Mouse (Mus musculus): ENCODE results near the gene Tmem219.
A peak's percentile ranks its signal among the peaks of the same experiment; 100 is the strongest.

Gene Tmem219

GRCm38 (mm10) chr7:126867534-126867933 lies 55.2 kb downstream of the Tmem219 start:
- DNase-seq (ENCODE audit: inconsistent age in 2 of 2, low spot score in 1 of 2), result no peak

DNA sequence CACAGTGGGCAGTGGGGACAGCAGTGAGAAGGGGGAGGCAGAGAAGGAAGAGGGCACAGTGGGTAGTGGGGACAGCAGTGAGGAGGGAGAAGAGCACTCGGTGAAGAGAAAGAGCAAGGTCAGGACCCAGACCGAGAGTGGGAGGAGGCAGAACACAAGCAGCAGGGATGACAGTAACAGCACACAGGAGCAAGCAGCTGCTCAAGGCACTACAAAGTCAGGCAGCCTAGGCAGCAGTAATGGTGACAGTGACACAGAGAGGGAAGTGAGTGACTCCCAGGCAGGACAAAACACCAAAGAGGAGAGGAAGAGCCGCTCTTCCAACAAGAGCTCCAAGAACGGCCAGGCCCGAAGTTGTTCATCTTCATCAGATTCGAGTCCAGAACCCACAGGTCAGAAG lies 58.9 kb downstream of the Tmem219 start:
- no peak for DNase-seq (ENCODE audit: inconsistent age in 2 of 2, low spot score in 1 of 2)

DNA sequence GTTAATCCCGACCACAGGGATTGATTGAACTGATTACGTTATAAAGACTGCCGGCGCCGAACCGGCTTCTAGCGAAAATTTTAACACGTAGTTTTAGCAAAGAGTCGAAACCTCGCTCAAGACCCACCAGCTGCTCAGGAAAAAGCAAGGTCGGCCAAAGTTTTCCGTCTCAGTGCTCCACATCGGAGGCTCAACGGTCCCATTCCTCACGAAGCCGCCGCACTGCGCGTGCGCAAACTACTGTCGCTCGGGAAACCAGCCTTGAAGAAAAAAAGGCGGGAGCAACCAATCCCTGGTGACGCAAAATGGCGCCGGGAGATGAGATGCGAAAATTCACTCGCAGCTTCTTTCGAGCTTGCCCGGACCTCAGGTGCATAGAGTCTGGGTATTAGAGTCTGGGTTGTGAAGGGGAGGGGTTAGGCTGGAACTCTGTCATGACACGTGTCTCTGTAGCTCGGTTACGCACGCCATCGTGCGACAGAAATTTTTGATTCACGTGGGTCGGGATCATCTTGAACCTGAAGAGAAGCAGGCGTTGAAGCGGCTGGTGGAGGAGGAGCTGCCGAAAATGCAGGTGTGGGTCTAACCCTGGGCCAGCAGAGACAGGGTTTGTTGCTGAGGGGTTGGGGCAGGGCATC lies 60.5 kb downstream of the Tmem219 start, which contains the start of gene Ino80e:
TSS of gene Ino80e (minus strand) at position 231 of the 638 bp plus-strand sequence.
- peak; percentile 94 to 98 for DNase-seq (ENCODE audit: inconsistent age in 2 of 2, low spot score in 1 of 2)

DNA sequence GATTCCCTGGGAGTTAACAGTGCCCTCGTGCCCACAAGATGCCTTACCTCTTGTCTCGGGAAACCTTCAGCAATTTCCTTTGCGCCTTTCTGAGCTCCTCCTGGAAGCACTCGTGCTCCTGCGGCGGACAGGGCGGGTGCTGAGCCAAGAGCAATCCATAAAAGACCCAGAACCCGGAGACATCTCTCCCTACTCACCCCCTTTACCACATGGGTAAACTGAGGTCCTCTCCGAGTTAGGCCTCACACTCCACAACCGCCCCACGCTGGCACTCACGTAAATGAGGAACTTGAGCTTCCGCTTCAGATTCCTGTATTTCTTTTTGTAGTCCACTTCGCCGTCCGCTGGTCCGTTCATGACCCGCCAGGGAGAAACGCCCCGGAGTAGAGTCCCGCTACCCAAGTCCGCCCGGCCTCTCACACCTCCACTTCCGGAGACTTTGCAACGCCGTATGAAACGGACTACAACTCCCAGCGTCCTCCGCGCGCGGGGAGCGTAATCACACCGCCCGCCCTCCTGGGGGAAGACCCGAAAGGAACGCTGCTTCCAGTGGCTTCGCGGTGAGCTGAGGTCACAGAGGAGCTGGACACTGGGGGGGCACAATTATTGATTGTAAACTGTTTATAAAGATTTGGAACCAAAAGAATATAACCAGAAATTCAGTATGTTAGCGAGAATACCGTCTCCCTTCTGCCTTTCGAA lies 61.1 kb downstream of the Tmem219 start, which contains the start of gene Hirip3:
TSS of gene Hirip3 (plus strand) at position 544 of the 702 bp plus-strand sequence.
- peak; percentile 95 to 99 for DNase-seq (ENCODE audit: inconsistent age in 2 of 2, low spot score in 1 of 2)

DNA sequence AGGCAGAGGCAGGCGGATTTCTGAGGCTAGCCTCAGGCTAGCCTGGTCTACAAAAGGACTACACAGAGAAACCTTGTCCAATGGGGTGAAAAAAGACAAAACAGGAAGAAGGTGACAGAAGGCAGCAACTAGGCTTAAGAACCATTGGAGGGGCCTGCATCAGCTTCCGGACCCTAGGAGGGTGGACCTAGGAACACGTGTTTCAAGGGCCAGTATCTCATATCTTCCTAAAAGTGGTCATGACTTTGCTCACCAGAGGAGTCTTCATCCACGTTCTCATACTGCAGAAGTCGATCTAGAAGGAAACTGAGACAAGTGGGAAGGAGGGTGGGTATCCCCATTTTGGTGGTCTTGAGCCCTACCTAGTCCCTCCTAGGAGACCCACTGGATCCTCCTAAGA lies 61.7 kb downstream of the Tmem219 start:
- DNase-seq (ENCODE audit: inconsistent age in 2 of 2, low spot score in 1 of 2), result no peak

DNA sequence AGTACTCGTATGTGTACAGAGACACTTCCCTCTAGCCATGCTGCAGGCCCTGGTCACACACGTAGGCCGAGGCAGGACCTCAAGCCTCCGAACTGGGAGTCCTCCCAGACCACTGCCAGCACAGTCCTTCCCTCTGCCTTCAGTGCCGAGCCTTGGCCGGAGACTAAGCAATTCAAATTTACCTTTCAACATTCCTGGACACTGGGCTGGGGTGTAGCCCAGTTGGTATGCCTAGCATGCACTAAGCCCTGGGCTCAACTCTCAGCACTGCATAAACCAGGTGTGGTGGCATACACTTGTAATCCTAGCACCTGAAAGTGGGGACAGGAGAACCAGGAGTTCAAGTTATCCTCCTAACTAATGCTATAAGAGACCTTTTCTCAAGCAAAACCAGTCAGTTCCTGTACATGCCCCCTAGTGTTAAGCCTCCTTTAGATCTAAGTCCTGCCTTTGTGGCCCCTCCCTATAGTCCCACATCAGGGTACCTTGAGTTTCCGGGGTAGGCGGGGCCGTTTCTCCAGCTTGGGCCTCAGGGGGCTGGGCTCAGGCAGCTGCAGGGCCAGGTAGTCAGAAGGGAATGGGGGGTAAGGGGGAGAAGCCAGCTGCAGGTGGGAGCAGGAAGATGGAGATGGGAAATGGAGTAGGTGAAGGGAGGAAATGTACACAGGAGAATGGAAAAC lies 65.8 kb downstream of the Tmem219 start:
- no peak for DNase-seq (ENCODE audit: inconsistent age in 2 of 2, low spot score in 1 of 2)

GRCm38 (mm10) chr7:126855641-126856040 lies 67.1 kb downstream of the Tmem219 start:
- DNase-seq (ENCODE audit: inconsistent age in 2 of 2, low spot score in 1 of 2), result no peak

GRCm38 (mm10) chr7:126853454-126853853 lies 69.3 kb downstream of the Tmem219 start:
- DNase-seq (ENCODE audit: inconsistent age in 2 of 2, low spot score in 1 of 2), result no peak

- no peak for DNase-seq (ENCODE audit: inconsistent age in 2 of 2, low spot score in 1 of 2)
Observed at GRCm38 (mm10) chr7:126851192-126851591, 71.5 kb downstream of the Tmem219 start.

DNA sequence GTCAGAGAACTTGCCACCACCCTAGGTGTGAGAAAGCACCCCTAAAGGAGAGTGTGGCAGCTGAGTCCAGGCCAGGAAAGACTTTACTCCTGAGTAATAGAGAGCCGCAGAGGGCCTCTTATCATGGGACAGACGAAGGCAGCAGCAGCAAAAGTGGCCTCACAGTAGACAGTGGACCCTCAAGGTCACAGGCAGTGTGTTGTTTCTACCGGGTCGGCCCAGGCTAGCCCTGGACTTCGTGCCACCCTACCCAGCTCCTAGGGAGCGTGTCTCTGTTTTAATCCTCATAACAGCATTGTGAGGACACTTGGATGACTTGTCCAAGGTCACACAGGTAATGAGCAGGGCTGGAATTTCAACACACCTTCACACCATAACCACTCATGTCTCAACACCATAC lies 72.6 kb downstream of the Tmem219 start:
- peak in 1 of 2 experiments; percentile 23 for DNase-seq (ENCODE audit: inconsistent age in 2 of 2, low spot score in 1 of 2)

GRCm38 (mm10) chr7:126848794-126849193 lies 73.9 kb downstream of the Tmem219 start:
- no peak for DNase-seq (ENCODE audit: inconsistent age in 2 of 2, low spot score in 1 of 2)

DNA sequence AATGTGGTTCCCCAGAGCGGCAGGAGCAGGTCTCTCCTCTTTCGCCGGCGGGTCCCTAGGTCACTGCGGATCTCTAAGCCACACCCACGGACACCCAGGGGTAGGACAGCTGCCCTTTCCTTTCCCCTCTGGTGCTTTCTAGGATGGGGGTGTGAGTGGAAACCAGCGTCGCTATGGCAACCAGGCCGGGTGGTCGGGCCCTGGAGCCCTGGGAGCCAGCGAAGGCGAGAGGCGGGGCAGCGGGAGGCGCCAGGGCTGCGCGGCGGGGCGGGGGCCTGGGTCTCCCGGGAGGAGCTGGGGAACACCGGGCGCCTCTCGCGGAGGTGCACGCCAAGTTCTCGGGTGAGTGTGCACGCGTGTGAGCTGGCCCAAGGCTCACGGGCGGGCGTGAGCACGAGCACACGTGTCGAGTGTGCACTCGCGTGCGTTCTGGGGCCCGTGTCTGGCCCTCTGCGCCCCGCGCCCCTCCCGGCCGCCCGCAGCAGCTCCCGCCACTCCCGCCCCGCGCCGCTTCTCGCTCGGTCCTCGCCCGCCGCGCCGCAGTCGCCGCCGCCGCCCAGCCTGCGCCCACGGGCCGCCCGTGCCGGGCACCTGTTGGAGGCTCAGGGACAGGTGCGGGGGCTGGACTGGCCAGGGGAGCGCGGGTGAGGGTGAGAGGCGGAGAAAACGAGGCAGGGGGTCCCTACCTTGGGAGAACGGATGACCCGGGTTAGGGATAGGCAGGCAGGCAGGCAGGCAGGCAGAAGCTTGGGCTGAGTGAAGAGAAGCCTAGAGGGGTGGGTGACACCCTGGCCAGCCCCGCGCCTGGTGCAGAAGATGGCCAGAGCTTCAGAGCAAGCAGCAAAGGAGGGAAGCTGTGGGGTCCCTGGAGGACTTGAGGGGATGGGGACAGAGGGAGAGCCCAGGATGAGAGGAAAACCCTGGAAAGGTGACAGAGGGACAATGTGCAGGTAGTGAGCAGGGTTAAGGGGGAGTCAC lies 75.0 kb downstream of the Tmem219 start:
- peak in 1 of 2 experiments; percentile 46 for DNase-seq (ENCODE audit: inconsistent age in 2 of 2, low spot score in 1 of 2)

DNA sequence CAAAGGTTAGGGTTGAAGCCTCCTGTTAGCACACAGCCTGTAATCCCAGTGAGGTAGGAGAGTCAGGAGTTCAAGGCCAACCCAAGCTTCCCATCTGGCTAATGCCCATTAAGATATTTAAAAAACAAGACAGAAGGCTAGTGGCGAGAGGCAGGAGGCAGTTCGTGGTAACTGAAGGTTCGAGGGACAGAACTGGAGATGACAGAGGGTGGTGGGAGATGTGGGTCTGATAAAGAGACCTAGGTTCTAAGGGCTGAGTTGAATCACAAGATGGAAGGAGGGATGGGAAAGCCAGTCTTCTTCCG lies 75.6 kb downstream of the Tmem219 start, which contains the start of gene Doc2a:
TSS of gene Doc2a (plus strand) at position 301 of the 305 bp plus-strand sequence.
- no peak for DNase-seq (ENCODE audit: inconsistent age in 2 of 2, low spot score in 1 of 2)

- DNase-seq (ENCODE audit: inconsistent age in 2 of 2, low spot score in 1 of 2), result no peak
Observed at GRCm38 (mm10) chr7:126845516-126845915, 77.2 kb downstream of the Tmem219 start.

- no peak for DNase-seq (ENCODE audit: inconsistent age in 2 of 2, low spot score in 1 of 2)
Observed at GRCm38 (mm10) chr7:126843276-126843675, 79.4 kb downstream of the Tmem219 start.

Measured in adrenal gland, adult (tissue).